Mouse (Mus musculus) heart, embryonic 15.5 days (tissue): Measurements from ENCODE around the gene Sec22b. TPM values are rescaled to one million over a fixed set of nuclear protein-coding genes. Genes with fewer than 3 reads are reported as not detected.

Experiments used
- ATAC-seq: fragments of 200-750 bp; cut with Nextera tagmentation; replicated peaks from 2 replicates; pipeline ENCODE4 v1.8.0; 2017; ENCODE audit warnings: low read depth, moderate TSS enrichment; ENCODE audit not compliant: insufficient number of reproducible peaks, insufficient read depth, low FRiP score
- H3K27ac ChIP-seq: fragments of 300-500 bp; sonication (generic); 2 replicates; pipeline ENCODE4 v1.5.1; 2015; ENCODE audit warnings: mild to moderate bottlenecking, inconsistent platforms
- H3K27me3 ChIP-seq: fragments of 300-500 bp; sonication (generic); 2 replicates; pipeline ENCODE4 v1.6.1; 2015; ENCODE audit warnings: inconsistent platforms
- H3K36me3 ChIP-seq: fragments of 300-500 bp; sonication (generic); 2 replicates; pipeline ENCODE4 v1.6.1; 2015; ENCODE audit warnings: mild to moderate bottlenecking, inconsistent platforms
- H3K4me1 ChIP-seq: fragments of 300-500 bp; sonication (generic); replicated peaks from 2 replicates; pipeline ENCODE4 v1.6.1; 2015; ENCODE audit warnings: inconsistent platforms
- H3K4me2 ChIP-seq: fragments of 300-500 bp; sonication (generic); 2 replicates; pipeline ENCODE4 v1.6.1; 2015; ENCODE audit warnings: inconsistent platforms, mild to moderate bottlenecking, moderate library complexity
- H3K4me3 ChIP-seq: fragments of 300-500 bp; sonication (generic); 2 replicates; pipeline ENCODE4 v1.5.1; 2015; ENCODE audit warnings: mild to moderate bottlenecking, inconsistent platforms
- H3K9ac ChIP-seq: fragments of 300-500 bp; sonication (generic); 2 replicates; pipeline ENCODE4 v1.6.1; 2015; ENCODE audit warnings: mild to moderate bottlenecking, inconsistent platforms
- H3K9me3 ChIP-seq: fragments of 300-500 bp; sonication (generic); replicated peaks from 2 replicates; pipeline ENCODE4 v1.6.1; 2016; ENCODE audit warnings: inconsistent platforms
- WGBS: fragments of 180-500 bp; shearing (Covaris S2); methylation state at CpG from one replicate; pipeline ENCODE4 v1.1.7; 2015; ENCODE audit warnings: mixed read lengths; 5-methylcytosine and 5-hydroxymethylcytosine counted together
- polyA plus RNA-seq: library from polyadenylated mRNA; unstranded; fragments of >200 nt; fragmentation: Nextera tagmentation; extraction: Ambion mirVana; gene quantifications from 2 replicates; pipeline ENCODE4 v1.2.1, GENCODE M21; 2015

Sec22b gene
- polyA plus RNA-seq, 1 experiment from 2014 or later, result 98.1 TPM

- Histone ChIP-seq H3K9me3 (no peaks in the 10 kb centered on the region), H3K27me3 (peaks cover 28% of the 10 kb centered on the region), H3K4me1 (peaks cover 12% of the 10 kb centered on the region), H3K27ac (no peak overlapping the region), H3K4me3 (no peak overlapping the region), H3K4me2 (no peak overlapping the region), H3K36me3 (no peaks in the 10 kb centered on the region), H3K9ac (no peak overlapping the region)
- 55% methylated on average over 2 of the region's 2 CpGs for WGBS
- ATAC-seq, result no peak
Measured at GRCm38 (mm10) chr3:97967627-97968026, 66.6 kb downstream of the Sec22b start.

GRCm38 (mm10) chr3:97968191-97968590, 67.2 kb downstream of the Sec22b start:
- Histone ChIP-seq H3K36me3 (no peaks in the 10 kb centered on the region), H3K9me3 (no peaks in the 10 kb centered on the region), H3K9ac (no peak overlapping the region), H3K27ac (no peak overlapping the region), H3K4me1 (peaks cover 12% of the 10 kb centered on the region), H3K4me2 (no peak overlapping the region), H3K4me3 (no peak overlapping the region), H3K27me3 (peaks cover 28% of the 10 kb centered on the region)
- no peak for ATAC-seq
- WGBS, result 47% methylated on average over 2 of the region's 2 CpGs

- no peak overlapping the region for H3K27ac ChIP-seq
- ATAC-seq, result no peak
- H3K27me3 ChIP-seq, result peaks cover 28% of the 10 kb centered on the region
- no peak overlapping the region for H3K4me2 ChIP-seq
- H3K36me3 ChIP-seq, result no peaks in the 10 kb centered on the region
- H3K4me3 ChIP-seq, result no peak overlapping the region
- no peak overlapping the region for H3K9ac ChIP-seq
- 51% methylated on average over 1 of the region's 1 CpGs for WGBS
- H3K9me3 ChIP-seq, result no peaks in the 10 kb centered on the region
- peaks cover 12% of the 10 kb centered on the region for H3K4me1 ChIP-seq
Measured at GRCm38 (mm10) chr3:97969019-97969418, 68.0 kb downstream of the Sec22b start.

- no peak for ATAC-seq
- H3K4me3 ChIP-seq, result no peak overlapping the region
- no peak overlapping the region for H3K4me2 ChIP-seq
- no peaks in the 10 kb centered on the region for H3K36me3 ChIP-seq
- no peak overlapping the region for H3K27ac ChIP-seq
- H3K9ac ChIP-seq, result no peak overlapping the region
- 36% methylated on average over 7 of the region's 7 CpGs for WGBS
- H3K27me3 ChIP-seq, result peaks cover 28% of the 10 kb centered on the region
- peaks cover 2% of the 10 kb centered on the region for H3K4me1 ChIP-seq
- H3K9me3 ChIP-seq, result no peaks in the 10 kb centered on the region
Measured at GRCm38 (mm10) chr3:97971117-97971516, 70.1 kb downstream of the Sec22b start.

GRCm38 (mm10) chr3:97972200-97972599, 71.2 kb downstream of the Sec22b start:
- H3K4me2 ChIP-seq, result no peak overlapping the region
- no peak overlapping the region for H3K27ac ChIP-seq
- peaks cover 28% of the 10 kb centered on the region for H3K27me3 ChIP-seq
- no peak overlapping the region for H3K4me3 ChIP-seq
- H3K36me3 ChIP-seq, result no peaks in the 10 kb centered on the region
- no peak overlapping the region for H3K9ac ChIP-seq
- ATAC-seq, result no peak
- H3K9me3 ChIP-seq, result no peaks in the 10 kb centered on the region
- 28% methylated on average over 5 of the region's 5 CpGs for WGBS
- peaks cover 2% of the 10 kb centered on the region for H3K4me1 ChIP-seq

GRCm38 (mm10) chr3:97972707-97973106, 71.7 kb downstream of the Sec22b start:
- WGBS, result 68% methylated on average over 4 of the region's 4 CpGs
- H3K27ac ChIP-seq, result no peak overlapping the region
- no peak for ATAC-seq
- no peak overlapping the region for H3K4me2 ChIP-seq
- peaks cover 2% of the 10 kb centered on the region for H3K4me1 ChIP-seq
- no peak overlapping the region for H3K9ac ChIP-seq
- no peak overlapping the region for H3K4me3 ChIP-seq
- peaks cover 28% of the 10 kb centered on the region for H3K27me3 ChIP-seq
- no peaks in the 10 kb centered on the region for H3K9me3 ChIP-seq
- H3K36me3 ChIP-seq, result no peaks in the 10 kb centered on the region

Other genes with a start within 250 kb of the Sec22b start
- gene Prkab2, start 243.0 kb upstream of the Sec22b start, polyA plus RNA-seq, result 14.0 and 15.5 TPM in 2 replicates
- gene Gm17651, start 226.5 kb upstream of the Sec22b start, polyA plus RNA-seq, result not detected in 2 replicates
- gene Pde4dip, start 12.5 kb upstream of the Sec22b start, polyA plus RNA-seq, result 93.0 and 99.0 TPM in 2 replicates
- 11.5 and 15.7 TPM in 2 replicates for gene Notch2, start 112.3 kb downstream of the Sec22b start, polyA plus RNA-seq